Mouse (Mus musculus) testis, postnatal 10 days (tissue): Measurements from ENCODE around the gene Lypla2.

Experiments used
- DNase-seq: peaks from one replicate; pipeline ENCODE4 v3.0.0; 2021; ENCODE audit warnings: low spot score

Gene Lypla2

GRCm38 (mm10) chr4:135920304-135921241, 51.9 kb downstream of the Lypla2 start, which contains the start of gene Fuca1:
Fuca1 (plus strand) TSS chr4:135920735.
- DNase-seq: peak; percentile 97

- DNase-seq: no peak
Observed at GRCm38 (mm10) chr4:135919280-135919639, 53.2 kb downstream of the Lypla2 start.

- DNase-seq: no peak
Observed at GRCm38 (mm10) chr4:135918635-135919279, 53.7 kb downstream of the Lypla2 start.
